Mouse (Mus musculus) midbrain, postnatal 0 days (tissue): Measurements from ENCODE around the gene Sult1c2. TPM values are rescaled to one million over a fixed set of nuclear protein-coding genes. Genes with fewer than 3 reads are reported as not detected.
A peak's percentile ranks its signal among the peaks of the same experiment; 100 is the strongest.
"Not testable (repeated sequence)": the region's sequence is repeated elsewhere in the genome, so short reads cannot be mapped to it uniquely, and the experiment has no call there.

ENCODE experiments used
- ATAC-seq: fragments of 200-750 bp; cut with Nextera tagmentation; 2 replicates; pipeline ENCODE4 v1.8.0; 2017; ENCODE audit warnings: moderate number of reproducible peaks, mild to moderate bottlenecking, moderate TSS enrichment, moderate library complexity; ENCODE audit not compliant: low FRiP score
- DNase-seq: peaks from one replicate; pipeline ENCODE4 v3.0.0-alpha.2; 2015; ENCODE audit warnings: low spot score
- H3K27ac ChIP-seq: fragments of 300-500 bp; sonication (generic); 2 replicates; pipeline ENCODE4 v1.5.1; 2014; ENCODE audit warnings: low read depth, mild to moderate bottlenecking, low read length, mixed read lengths
- H3K27me3 ChIP-seq: fragments of 300-500 bp; sonication (generic); 2 replicates; pipeline ENCODE4 v1.6.1; 2014; ENCODE audit warnings: low read length, control low read depth, mixed read lengths; ENCODE audit not compliant: insufficient read depth
- H3K36me3 ChIP-seq: fragments of 300-500 bp; sonication (generic); 2 replicates; pipeline ENCODE4 v1.6.1; 2014; ENCODE audit warnings: low read length, control low read depth, mixed read lengths; ENCODE audit not compliant: insufficient read depth
- H3K4me1 ChIP-seq: fragments of 300-500 bp; sonication (generic); 2 replicates; pipeline ENCODE4 v1.6.1; 2014; ENCODE audit warnings: mild to moderate bottlenecking, control low read depth, antibody characterized with exemption, low read length, mixed read lengths; ENCODE audit not compliant: insufficient read depth
- H3K4me2 ChIP-seq: fragments of 300-500 bp; sonication (generic); 2 replicates; pipeline ENCODE4 v1.6.1; 2014; ENCODE audit warnings: low read depth, mild to moderate bottlenecking, low read length, mixed read lengths; ENCODE audit not compliant: poor library complexity, severe bottlenecking
- H3K4me3 ChIP-seq: fragments of 300-500 bp; sonication (generic); 2 replicates; pipeline ENCODE4 v1.5.1; 2014; ENCODE audit warnings: low read depth, mild to moderate bottlenecking, low read length, moderate library complexity
- H3K9ac ChIP-seq: fragments of 300-500 bp; sonication (generic); replicated peaks from 2 replicates; pipeline ENCODE4 v1.6.1; 2014; ENCODE audit warnings: mild to moderate bottlenecking, low read length, moderate library complexity, mixed read lengths; ENCODE audit not compliant: poor library complexity, severe bottlenecking
- H3K9me3 ChIP-seq: fragments of 300-500 bp; sonication (generic); 2 replicates; pipeline ENCODE4 v1.6.1; 2016; ENCODE audit warnings: low read length, control low read depth
- CTCF ChIP-seq: IDR thresholded peaks from 2 replicates; pipeline ENCODE4 v1.5.1; 2016; ENCODE audit warnings: antibody characterized with exemption, mild to moderate bottlenecking
- WGBS: fragments of 180-500 bp; shearing (Covaris S2); extraction: QIAGEN DNeasy Blood & Tissue Kit; methylation state at CpG from one replicate; pipeline ENCODE4 v1.1.7; 2014; 5-methylcytosine and 5-hydroxymethylcytosine counted together
- polyA plus RNA-seq: library from polyadenylated mRNA; unstranded; fragments of >200 nt; fragmentation: Nextera tagmentation; extraction: Ambion mirVana; gene quantifications from 2 replicates; pipeline ENCODE4 v1.2.1, GENCODE M21; 2015
- total RNA-seq: library from RNA; depleted of rRNA; stranded (reverse); fragments of >200 nt; gene quantifications from 2 replicates; pipeline ENCODE4 v1.2.3, GENCODE M21; 2014; rRNA removed

The Sult1c2 gene
- total and polyA plus RNA-seq, 2 experiments from 2014 or later = not detected

- no peaks in the 10 kb centered on the region for H3K36me3 ChIP-seq
- H3K9ac ChIP-seq = no peak overlapping the region
- H3K4me3 ChIP-seq = no peak overlapping the region
- no peak for TF ChIP-seq CTCF
- H3K27ac ChIP-seq = no peak overlapping the region
- ATAC-seq (no peak), DNase-seq (no peak)
- no peaks in the 10 kb centered on the region for H3K4me1 ChIP-seq
- H3K4me2 ChIP-seq = no peak overlapping the region
- H3K9me3 ChIP-seq = no peaks in the 10 kb centered on the region
- H3K27me3 ChIP-seq = no peaks in the 10 kb centered on the region
These were observed 14.4 kb upstream of the Sult1c2 start for GRCm38 (mm10) chr17:53860548-53860947.

- TF ChIP-seq CTCF = no peak
- Histone ChIP-seq H3K4me1 (no peaks in the 10 kb centered on the region), H3K9ac (no peak overlapping the region), H3K27ac (no peak overlapping the region), H3K9me3 (no peaks in the 10 kb centered on the region), H3K4me2 (no peak overlapping the region), H3K4me3 (no peak overlapping the region), H3K36me3 (no peaks in the 10 kb centered on the region), H3K27me3 (no peaks in the 10 kb centered on the region)
- no peak for ATAC-seq
- 91% methylated on average over 3 of the region's 3 CpGs for whole genome bisulfite sequencing
- no peak for DNase-seq
These were observed 8.9 kb upstream of the Sult1c2 start for GRCm38 (mm10) chr17:53854992-53855391.

- 77% methylated on average over 7 of the region's 7 CpGs for WGBS
- no peak for TF ChIP-seq CTCF
- no peak overlapping the region for H3K27ac ChIP-seq
These were observed 343 bp downstream of the Sult1c2 start for GRCm38 (mm10) chr17:53845796-53846195.

GRCm38 (mm10) chr17:53833366-53833765 is 12.8 kb downstream of the Sult1c2 start:
- 59% methylated on average over 3 of the region's 3 CpGs for WGBS
- peak; percentile 51 for DNase-seq
- Histone ChIP-seq H3K9ac (no peak overlapping the region), H3K4me3 (no peak overlapping the region), H3K9me3 (no peaks in the 10 kb centered on the region), H3K27me3 (no peaks in the 10 kb centered on the region), H3K4me1 (no peaks in the 10 kb centered on the region), H3K4me2 (no peak overlapping the region), H3K36me3 (no peaks in the 10 kb centered on the region), H3K27ac (no peak overlapping the region)
- ATAC-seq = no peak
- peak; percentile 78 for TF ChIP-seq CTCF

More at GRCm38 (mm10) chr17:53845796-53846195, 343 bp downstream of the Sult1c2 start:
- no peaks in the 10 kb centered on the region for H3K36me3 ChIP-seq
- no peak overlapping the region for H3K9ac ChIP-seq
- DNase-seq = no peak
- H3K4me3 ChIP-seq = no peak overlapping the region
- no peaks in the 10 kb centered on the region for H3K27me3 ChIP-seq
- ATAC-seq = no peak
- no peak overlapping the region for H3K4me2 ChIP-seq
- no peaks in the 10 kb centered on the region for H3K9me3 ChIP-seq
- H3K4me1 ChIP-seq = no peaks in the 10 kb centered on the region

GRCm38 (mm10) chr17:53803974-53804373 is 42.2 kb downstream of the Sult1c2 start:
- DNase-seq, H3K36me3 ChIP-seq, H3K4me1 ChIP-seq, H3K27me3 ChIP-seq, H3K9ac ChIP-seq, H3K4me2 ChIP-seq, H3K4me3 ChIP-seq, H3K9me3 ChIP-seq, H3K27ac ChIP-seq, ATAC-seq: not testable (repeated sequence)
- 89% methylated on average over 16 of the region's 16 CpGs for WGBS

GRCm38 (mm10) chr17:53783381-53783780 is 62.8 kb downstream of the Sult1c2 start:
- Histone ChIP-seq H3K9me3 (no peaks in the 10 kb centered on the region), H3K4me3 (no peak overlapping the region), H3K9ac (no peak overlapping the region), H3K4me2 (no peak overlapping the region), H3K27ac (no peak overlapping the region), H3K36me3 (no peaks in the 10 kb centered on the region), H3K4me1 (no peaks in the 10 kb centered on the region), H3K27me3 (no peaks in the 10 kb centered on the region)
- DNase-seq (no peak), ATAC-seq (no peak)
- 88% methylated on average over 1 of the region's 1 CpGs for WGBS
- TF ChIP-seq CTCF = no peak

Other genes with a start within 250 kb of the Sult1c2 start
- gene Sgo1, start 157.0 kb downstream of the Sult1c2 start, total RNA-seq = 1.4 and 2.2 TPM in 2 replicates
- gene Sgo1, start 157.0 kb downstream of the Sult1c2 start, polyA plus RNA-seq = 2.2 and 3.5 TPM in 2 replicates
- gene Sult1c1, start 144.3 kb upstream of the Sult1c2 start, total RNA-seq = not detected in 2 replicates
- gene Sult1c1, start 144.3 kb upstream of the Sult1c2 start, polyA plus RNA-seq = 0.22 TPM in 1 of 2 replicates, not detected in the other